Mouse (Mus musculus): Measurements from ENCODE around the gene Gm10639. TPM values are rescaled to one million over a fixed set of nuclear protein-coding genes. Genes with fewer than 3 reads are reported as not detected.

The Gm10639 gene
- not detected in 2 replicates for polyA plus RNA-seq (2012; rRNA removed)

DNA sequence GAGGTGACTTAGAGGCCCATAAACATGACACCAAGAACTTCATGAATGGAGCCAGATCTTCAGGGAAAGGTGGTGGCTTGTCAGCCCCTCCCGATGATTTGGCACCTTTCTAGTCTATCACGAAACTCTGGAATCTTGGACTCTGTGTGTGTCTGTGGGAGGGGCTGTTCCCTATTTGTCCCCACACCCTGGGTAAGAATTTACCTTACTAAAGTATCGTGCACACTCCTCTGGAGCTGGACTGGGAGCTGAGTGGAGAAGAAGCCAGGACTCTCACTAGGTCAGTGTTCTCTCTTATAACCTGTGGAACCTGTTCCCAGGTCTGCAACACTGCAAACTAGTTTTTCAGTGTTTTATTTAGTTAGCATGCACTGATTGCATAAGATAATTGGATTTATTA, at the start of gene Gm10639:
Gene Gm10639, plus strand, starts transcription at position 201 of the 400 bp plus-strand sequence.

GRCm38 (mm10) chr9:78256914-78257313, 32.8 kb upstream of the Gm10639 start, which contains the start of gene Gm3776:
Gm3776 (plus strand) TSS chr9:78257129.

DNA sequence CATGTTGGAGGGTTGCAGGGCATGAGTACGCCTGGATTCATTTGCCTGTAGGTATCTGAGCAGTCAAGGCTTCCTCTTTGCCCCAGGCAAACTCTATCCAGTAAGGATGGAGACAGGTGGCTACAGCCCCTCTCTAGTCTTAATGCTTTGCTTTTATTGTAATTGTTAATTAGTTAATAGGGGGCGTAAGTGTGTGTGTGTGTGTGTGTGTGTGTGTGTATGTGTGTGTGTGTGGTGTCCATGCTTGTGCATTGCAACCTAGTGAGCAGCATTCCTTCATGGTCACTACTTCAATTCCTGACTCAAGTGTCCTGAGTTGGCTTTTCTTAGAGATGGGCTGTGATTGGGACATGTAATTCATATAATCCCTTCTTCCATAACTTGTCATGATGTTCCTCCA, 25.0 kb downstream of the Gm10639 start, which contains the start of gene Omt2a:
Gene Omt2a, minus strand, starts transcription at position 101 of the 400 bp plus-strand sequence.

DNA sequence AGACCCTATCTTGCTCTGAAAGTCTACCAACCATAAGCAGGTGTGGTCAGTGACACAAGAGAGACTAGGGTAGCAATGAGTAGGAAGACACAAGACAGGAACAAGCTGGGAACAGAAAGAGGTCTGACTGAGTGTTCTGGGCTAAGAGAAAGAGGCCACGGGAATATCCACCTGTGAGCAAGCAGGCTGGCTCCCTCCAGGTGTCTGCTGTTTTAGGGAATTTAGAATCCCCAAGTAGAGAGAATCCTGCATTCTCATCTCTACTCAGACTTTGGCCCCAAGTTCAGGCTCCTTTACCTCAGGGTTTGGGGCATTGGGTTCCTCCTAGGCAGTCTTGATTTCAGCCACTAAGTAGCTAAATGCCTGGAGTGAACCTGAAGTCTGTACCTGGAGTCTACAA, 37.6 kb downstream of the Gm10639 start, which contains the start of gene Omt2b:
Gene Omt2b, plus strand, starts transcription at position 301 of the 400 bp plus-strand sequence.

Other genes with a start within 250 kb of the Gm10639 start
- not detected in 2 replicates for gene Gcm1, start 238.0 kb upstream of the Gm10639 start, polyA plus RNA-seq (2012; rRNA removed)
- gene Fbxo9, start 180.9 kb upstream of the Gm10639 start, polyA plus RNA-seq (2012; rRNA removed): 52.9 and 69.2 TPM in 2 replicates
- 33.0 and 34.6 TPM in 2 replicates for gene Ick, start 180.7 kb upstream of the Gm10639 start, polyA plus RNA-seq (2012; rRNA removed)
- 7.5 and 10.2 TPM in 2 replicates for gene Gsta4, start 107.1 kb upstream of the Gm10639 start, polyA plus RNA-seq (2012; rRNA removed)
- 3.2 and 3.5 TPM in 2 replicates for gene Gsta1, start 59.3 kb upstream of the Gm10639 start, polyA plus RNA-seq (2012; rRNA removed)
- 0.16 and 0.87 TPM in 2 replicates for gene Gm3776, start 32.8 kb upstream of the Gm10639 start, polyA plus RNA-seq (2012; rRNA removed)
- not detected in 2 replicates for gene Omt2a, start 24.9 kb downstream of the Gm10639 start, polyA plus RNA-seq (2012; rRNA removed)
- gene Omt2b, start 37.7 kb downstream of the Gm10639 start, polyA plus RNA-seq (2012; rRNA removed): not detected in 2 replicates
- 0.28 TPM in 1 of 2 replicates, not detected in the other for gene Gsta2, start 65.9 kb downstream of the Gm10639 start, polyA plus RNA-seq (2012; rRNA removed)
- gene Dppa5a, start 78.3 kb downstream of the Gm10639 start, polyA plus RNA-seq (2012; rRNA removed): not detected in 2 replicates
- gene Ooep, start 88.8 kb downstream of the Gm10639 start, polyA plus RNA-seq (2012; rRNA removed): 0.19 and 0.28 TPM in 2 replicates
- gene Ddx43, start 105.9 kb downstream of the Gm10639 start, polyA plus RNA-seq (2012; rRNA removed): 0.30 and 0.41 TPM in 2 replicates
- 0.86 and 1.0 TPM in 2 replicates for gene Cgas, start 153.3 kb downstream of the Gm10639 start, polyA plus RNA-seq (2012; rRNA removed)
- 10.2 and 11.1 TPM in 2 replicates for gene Mto1, start 158.3 kb downstream of the Gm10639 start, polyA plus RNA-seq (2012; rRNA removed)
- gene Gm17324, start 158.9 kb downstream of the Gm10639 start, polyA plus RNA-seq (2012; rRNA removed): not detected in 2 replicates
- gene Eef1a1, start 199.2 kb downstream of the Gm10639 start, polyA plus RNA-seq (2012; rRNA removed): 2,114 and 2,981 TPM in 2 replicates